Mouse (Mus musculus): ENCODE measurements around the gene Cutal. TPM values are rescaled to one million over a fixed set of nuclear protein-coding genes. Genes with fewer than 3 reads are reported as not detected.

Cutal gene
- polyA plus RNA-seq, 1 experiment from 2014 or later, result 0.75 TPM

GRCm38 (mm10) chr2:34893950-34894349, 19.8 kb downstream of the Cutal start:
- no peaks in the 10 kb centered on the region for H3K36me3 ChIP-seq
- no peak for ATAC-seq (ENCODE audit: borderline replicate concordance, extremely low read depth, low FRiP score, low TSS enrichment)
- no peaks in the 10 kb centered on the region for H3K9me3 ChIP-seq
- H3K4me3 ChIP-seq, result no peak overlapping the region
- 63% methylated on average over 5 of the region's 5 CpGs for WGBS
- no peaks in the 10 kb centered on the region for H3K4me1 ChIP-seq
- no peaks in the 10 kb centered on the region for H3K27me3 ChIP-seq
- H3K9ac ChIP-seq, result no peak overlapping the region
- H3K27ac ChIP-seq, result no peak overlapping the region
- H3K4me2 ChIP-seq, result no peak overlapping the region

GRCm38 (mm10) chr2:34895503-34896113, 21.4 kb downstream of the Cutal start:
- Histone ChIP-seq H3K4me3 (no peak overlapping the region), H3K9ac (no peak overlapping the region), H3K36me3 (no peaks in the 10 kb centered on the region), H3K27ac (no peak overlapping the region), H3K9me3 (no peaks in the 10 kb centered on the region), H3K4me2 (no peak overlapping the region), H3K27me3 (no peaks in the 10 kb centered on the region), H3K4me1 (no peaks in the 10 kb centered on the region)
- no peak for ATAC-seq (ENCODE audit: borderline replicate concordance, extremely low read depth, low FRiP score, low TSS enrichment)
- WGBS, result 74% methylated on average over 19 of the region's 19 CpGs

- Histone ChIP-seq H3K27ac (no peak overlapping the region), H3K4me3 (no peak overlapping the region), H3K27me3 (no peaks in the 10 kb centered on the region), H3K4me2 (no peak overlapping the region), H3K9ac (no peak overlapping the region), H3K4me1 (no peaks in the 10 kb centered on the region), H3K36me3 (no peaks in the 10 kb centered on the region), H3K9me3 (no peaks in the 10 kb centered on the region)
- WGBS, result 82% methylated on average over 17 of the region's 17 CpGs
- ATAC-seq (ENCODE audit: borderline replicate concordance, extremely low read depth, low FRiP score, low TSS enrichment), result no peak
Observed at GRCm38 (mm10) chr2:34896821-34897460, 22.7 kb downstream of the Cutal start.

GRCm38 (mm10) chr2:34897820-34898219, 23.6 kb downstream of the Cutal start:
- no peak overlapping the region for H3K4me3 ChIP-seq
- no peak overlapping the region for H3K27ac ChIP-seq
- H3K27me3 ChIP-seq, result no peaks in the 10 kb centered on the region
- H3K9me3 ChIP-seq, result no peaks in the 10 kb centered on the region
- ATAC-seq (ENCODE audit: borderline replicate concordance, extremely low read depth, low FRiP score, low TSS enrichment), result no peak
- 18% methylated on average over 10 of the region's 10 CpGs for WGBS
- peaks cover 4% of the 10 kb centered on the region for H3K4me1 ChIP-seq
- H3K36me3 ChIP-seq, result no peaks in the 10 kb centered on the region
- no peak overlapping the region for H3K9ac ChIP-seq
- no peak overlapping the region for H3K4me2 ChIP-seq

GRCm38 (mm10) chr2:34899682-34900081, 25.5 kb downstream of the Cutal start:
- H3K4me3 ChIP-seq, result no peak overlapping the region
- no peak overlapping the region for H3K4me2 ChIP-seq
- no peaks in the 10 kb centered on the region for H3K27me3 ChIP-seq
- H3K9ac ChIP-seq, result no peak overlapping the region
- H3K27ac ChIP-seq, result no peak overlapping the region
- no peak for ATAC-seq (ENCODE audit: borderline replicate concordance, extremely low read depth, low FRiP score, low TSS enrichment)
- H3K9me3 ChIP-seq, result no peaks in the 10 kb centered on the region
- H3K36me3 ChIP-seq, result no peaks in the 10 kb centered on the region
- H3K4me1 ChIP-seq, result peaks cover 21% of the 10 kb centered on the region
- 80% methylated on average over 11 of the region's 11 CpGs for WGBS

- Histone ChIP-seq H3K9me3 (no peaks in the 10 kb centered on the region), H3K9ac (no peak overlapping the region), H3K27ac (no peak overlapping the region), H3K4me1 (peaks cover 21% of the 10 kb centered on the region), H3K27me3 (no peaks in the 10 kb centered on the region), H3K4me3 (no peak overlapping the region), H3K36me3 (no peaks in the 10 kb centered on the region), H3K4me2 (no peak overlapping the region)
- 76% methylated on average over 1 of the region's 1 CpGs for WGBS
- no peak for ATAC-seq (ENCODE audit: borderline replicate concordance, extremely low read depth, low FRiP score, low TSS enrichment)
Observed at GRCm38 (mm10) chr2:34900412-34900811, 26.2 kb downstream of the Cutal start.

- Histone ChIP-seq H3K4me3 (no peak overlapping the region), H3K27ac (no peak overlapping the region), H3K36me3 (no peaks in the 10 kb centered on the region), H3K27me3 (no peaks in the 10 kb centered on the region), H3K9me3 (no peaks in the 10 kb centered on the region), H3K9ac (no peak overlapping the region), H3K4me1 (peaks cover 21% of the 10 kb centered on the region), H3K4me2 (no peak overlapping the region)
- ATAC-seq (ENCODE audit: borderline replicate concordance, extremely low read depth, low FRiP score, low TSS enrichment), result no peak
- WGBS, result 80% methylated on average over 4 of the region's 4 CpGs
Observed at GRCm38 (mm10) chr2:34901726-34902125, 27.5 kb downstream of the Cutal start.

- Histone ChIP-seq H3K4me1 (peaks cover 21% of the 10 kb centered on the region), H3K4me2 (no peak overlapping the region), H3K9me3 (no peaks in the 10 kb centered on the region), H3K4me3 (no peak overlapping the region), H3K27me3 (no peaks in the 10 kb centered on the region), H3K9ac (no peak overlapping the region), H3K27ac (peak overlapping the region; percentile 56), H3K36me3 (no peaks in the 10 kb centered on the region)
- 78% methylated on average over 6 of the region's 6 CpGs for WGBS
- no peak for ATAC-seq (ENCODE audit: borderline replicate concordance, extremely low read depth, low FRiP score, low TSS enrichment)
Observed at GRCm38 (mm10) chr2:34902731-34903130, 28.5 kb downstream of the Cutal start.

- H3K36me3 ChIP-seq, result no peaks in the 10 kb centered on the region
- no peak overlapping the region for H3K4me2 ChIP-seq
- H3K27me3 ChIP-seq, result no peaks in the 10 kb centered on the region
- WGBS, result 86% methylated on average over 7 of the region's 7 CpGs
- peak overlapping the region; percentile 56 for H3K27ac ChIP-seq
- H3K9me3 ChIP-seq, result no peaks in the 10 kb centered on the region
- ATAC-seq (ENCODE audit: borderline replicate concordance, extremely low read depth, low FRiP score, low TSS enrichment), result no peak
- no peak overlapping the region for H3K9ac ChIP-seq
- H3K4me1 ChIP-seq, result peaks cover 21% of the 10 kb centered on the region
- H3K4me3 ChIP-seq, result no peak overlapping the region
Observed at GRCm38 (mm10) chr2:34903191-34903590, 29.0 kb downstream of the Cutal start.

- Histone ChIP-seq H3K4me1 (peaks cover 21% of the 10 kb centered on the region), H3K27me3 (no peaks in the 10 kb centered on the region), H3K4me2 (no peak overlapping the region), H3K9ac (no peak overlapping the region), H3K36me3 (no peaks in the 10 kb centered on the region), H3K9me3 (no peaks in the 10 kb centered on the region), H3K27ac (peak overlapping the region; percentile 56), H3K4me3 (no peak overlapping the region)
- no peak for ATAC-seq (ENCODE audit: borderline replicate concordance, extremely low read depth, low FRiP score, low TSS enrichment)
- 53% methylated on average over 4 of the region's 4 CpGs for WGBS
Observed at GRCm38 (mm10) chr2:34903652-34904405, 29.6 kb downstream of the Cutal start.

- Histone ChIP-seq H3K27ac (peak overlapping the region; percentile 54), H3K4me3 (peak overlapping the region; percentile 20), H3K9ac (no peak overlapping the region), H3K9me3 (no peaks in the 10 kb centered on the region), H3K4me1 (peaks cover 21% of the 10 kb centered on the region), H3K27me3 (no peaks in the 10 kb centered on the region), H3K36me3 (no peaks in the 10 kb centered on the region; the same call in 1 of the 2 replicates), H3K4me2 (peak overlapping the region; percentile 57)
- under 1% methylated on average over 34 of the region's 34 CpGs for WGBS
- ATAC-seq (ENCODE audit: borderline replicate concordance, extremely low read depth, low FRiP score, low TSS enrichment), result peak; percentile 95
Observed at GRCm38 (mm10) chr2:34904849-34905542, 30.8 kb downstream of the Cutal start.

Measured in lung, embryonic 15.5 days (tissue).